Mouse (Mus musculus) liver, postnatal 0 days (tissue): Measurements from ENCODE around the gene Hipk2.

Experiments used
- CTCF ChIP-seq: sonication (generic); IDR thresholded peaks from 2 replicates; pipeline ENCODE4 v1.5.1; 2016; ENCODE audit warnings: antibody characterized with exemption, low read depth
- EP300 ChIP-seq: IDR thresholded peaks from 2 replicates; pipeline ENCODE4 v1.6.1; 2016; ENCODE audit warnings: antibody characterized with exemption, low read depth, mild to moderate bottlenecking

GRCm38 (mm10) chr6:38676723-38677122, 199.2 kb downstream of the Hipk2 start:
- no peak for TF ChIP-seq CTCF
- TF ChIP-seq EP300 = no peak
